Mouse (Mus musculus) limb, embryonic 14.5 days (tissue): ENCODE data around the gene Klrd1. TPM values are rescaled to one million over a fixed set of nuclear protein-coding genes. Genes with fewer than 3 reads are reported as not detected.

ENCODE experiments used
- ATAC-seq: fragments of 200-750 bp; cut with Nextera tagmentation; 2 replicates; pipeline ENCODE4 v1.8.0; 2017; ENCODE audit warnings: low read depth, moderate number of reproducible peaks, moderate TSS enrichment; ENCODE audit not compliant: low FRiP score
- DNase-seq: peaks from one replicate; pipeline ENCODE4 v3.0.0-alpha.2; 2015; ENCODE audit warnings: low spot score
- H3K27ac ChIP-seq: fragments of 300-500 bp; sonication (generic); replicated peaks from 2 replicates; pipeline ENCODE4 v1.5.1; 2014; ENCODE audit warnings: low read depth, mild to moderate bottlenecking, low read length, moderate library complexity, mixed read lengths
- H3K27me3 ChIP-seq: fragments of 300-500 bp; sonication (generic); 2 replicates; pipeline ENCODE4 v1.6.1; 2014; ENCODE audit warnings: low read length, mixed read lengths; ENCODE audit not compliant: control insufficient read depth, insufficient read depth
- H3K36me3 ChIP-seq: fragments of 300-500 bp; sonication (generic); 2 replicates; pipeline ENCODE4 v1.6.1; 2014; ENCODE audit warnings: mild to moderate bottlenecking, low read length, moderate library complexity, mixed read lengths; ENCODE audit not compliant: control insufficient read depth, insufficient read depth
- H3K4me1 ChIP-seq: fragments of 300-500 bp; sonication (generic); 2 replicates; pipeline ENCODE4 v1.6.1; 2014; ENCODE audit warnings: antibody characterized with exemption, low read length, mixed read lengths; ENCODE audit not compliant: control insufficient read depth, insufficient read depth
- H3K4me2 ChIP-seq: fragments of 300-500 bp; sonication (generic); replicated peaks from 2 replicates; pipeline ENCODE4 v1.6.1; 2014; ENCODE audit warnings: low read depth, mild to moderate bottlenecking, low read length, moderate library complexity; ENCODE audit not compliant: severe bottlenecking
- H3K4me3 ChIP-seq: fragments of 300-500 bp; sonication (generic); replicated peaks from 2 replicates; pipeline ENCODE4 v1.5.1; 2014; ENCODE audit warnings: low read length
- H3K9ac ChIP-seq: fragments of 300-500 bp; sonication (generic); 2 replicates; pipeline ENCODE4 v1.6.1; 2014; ENCODE audit warnings: mild to moderate bottlenecking, low read depth, low read length, moderate library complexity; ENCODE audit not compliant: severe bottlenecking
- H3K9me3 ChIP-seq: fragments of 300-500 bp; sonication (generic); 2 replicates; pipeline ENCODE4 v1.6.1; 2016; ENCODE audit warnings: low read length; ENCODE audit not compliant: control insufficient read depth
- POLR2A ChIP-seq: fragments of 200-500 bp; IDR thresholded peaks from 2 replicates; pipeline ENCODE4 v1.8.0; 2012; ENCODE audit warnings: inconsistent platforms, mild to moderate bottlenecking, moderate library complexity, borderline replicate concordance; ENCODE audit not compliant: insufficient read depth, insufficient read length; ENCODE audit errors: extremely low read depth
- WGBS: fragments of 180-500 bp; shearing (Covaris S2); extraction: QIAGEN DNeasy Blood & Tissue Kit; methylation state at CpG from one replicate; pipeline ENCODE4 v1.1.7; 2014; 5-methylcytosine and 5-hydroxymethylcytosine counted together
- polyA plus RNA-seq, 2 experiments: library from polyadenylated mRNA; depleted of rRNA in 1 of 2; stranded (reverse) in 1 of 2; unstranded in 1 of 2; fragments of >200 nt; fragmentation: Nextera tagmentation in 1 of 2; extraction: Ambion mirVana in 1 of 2; gene quantifications; 2 replicates each; pipeline versions ENCODE4 v1.2.1 to v1.2.3; 2012 to 2014

The Klrd1 gene
- polyA plus RNA-seq, 2 experiments = 0.24 TPM; not detected in 1

DNA sequence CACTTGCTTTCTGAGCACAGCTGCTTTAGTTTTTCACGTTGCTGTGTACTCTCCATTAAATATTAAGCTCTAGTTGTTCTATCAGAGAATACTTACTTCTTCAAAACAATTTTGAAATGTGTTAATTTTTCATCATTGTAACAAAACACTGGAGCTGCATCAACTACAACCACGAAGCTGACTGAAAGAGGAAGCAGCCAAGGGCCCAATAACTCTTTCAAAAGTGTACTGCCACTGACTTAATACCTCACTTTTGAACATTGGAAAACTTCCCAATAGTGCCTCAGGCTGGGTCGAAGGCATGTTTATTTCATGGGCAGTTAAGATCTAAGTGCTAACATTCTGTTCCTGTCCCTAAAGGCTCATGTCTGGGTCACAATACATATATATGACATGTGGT lies 43.6 kb upstream of the Klrd1 start:
- no peaks in the 10 kb centered on the region for H3K9me3 ChIP-seq
- no peak for TF ChIP-seq POLR2A
- ATAC-seq (no peak), DNase-seq (no peak)
- H3K9ac ChIP-seq = no peak overlapping the region
- H3K27ac ChIP-seq = no peak overlapping the region
- 61% methylated on average over 3 of the region's 3 CpGs for whole genome bisulfite sequencing
- no peak overlapping the region for H3K4me3 ChIP-seq
- H3K4me2 ChIP-seq = no peak overlapping the region
- no peaks in the 10 kb centered on the region for H3K27me3 ChIP-seq
- no peaks in the 10 kb centered on the region for H3K36me3 ChIP-seq
- H3K4me1 ChIP-seq = no peaks in the 10 kb centered on the region

GRCm38 (mm10) chr6:129557298-129558023 lies 34.1 kb upstream of the Klrd1 start:
- DNase-seq (no peak), ATAC-seq (no peak)

GRCm38 (mm10) chr6:129558946-129559640 lies 32.5 kb upstream of the Klrd1 start:
- H3K9me3 ChIP-seq = no peaks in the 10 kb centered on the region
- no peaks in the 10 kb centered on the region for H3K36me3 ChIP-seq
- no peak for TF ChIP-seq POLR2A
- no peaks in the 10 kb centered on the region for H3K27me3 ChIP-seq
- H3K4me3 ChIP-seq = no peak overlapping the region
- ATAC-seq (peak; percentile 60; the same call in 1 of the 2 replicates), DNase-seq (peak; percentile 53)
- H3K27ac ChIP-seq = no peak overlapping the region
- no peaks in the 10 kb centered on the region for H3K4me1 ChIP-seq
- no peak overlapping the region for H3K9ac ChIP-seq
- WGBS = 19% methylated on average over 12 of the region's 12 CpGs
- no peak overlapping the region for H3K4me2 ChIP-seq

More at GRCm38 (mm10) chr6:129557298-129558023, 34.1 kb upstream of the Klrd1 start:
- Histone ChIP-seq H3K27ac (no peak overlapping the region), H3K36me3 (no peaks in the 10 kb centered on the region), H3K4me3 (no peak overlapping the region), H3K27me3 (no peaks in the 10 kb centered on the region), H3K9ac (no peak overlapping the region), H3K4me2 (no peak overlapping the region), H3K4me1 (no peaks in the 10 kb centered on the region), H3K9me3 (no peaks in the 10 kb centered on the region)
- TF ChIP-seq POLR2A = no peak

DNA sequence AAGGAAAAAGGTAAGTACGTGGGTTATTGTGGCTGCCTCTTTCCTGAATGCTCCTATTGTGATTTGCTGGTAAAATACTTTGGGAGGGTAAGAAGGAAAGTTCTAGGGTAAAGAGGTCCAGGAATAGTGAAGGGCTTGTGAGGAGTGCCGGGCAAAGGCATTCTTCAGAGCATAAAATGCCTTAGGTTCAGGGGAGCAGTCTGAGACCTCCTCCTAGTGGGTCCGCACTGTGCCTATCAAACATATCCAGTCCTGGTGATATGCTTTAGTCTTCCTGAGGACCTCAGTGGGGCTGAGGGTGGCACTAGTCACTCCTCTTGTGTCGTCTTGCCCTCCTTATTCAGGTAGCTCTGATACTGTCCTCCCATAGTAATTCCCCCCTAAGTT lies 31.9 kb upstream of the Klrd1 start:
- Histone ChIP-seq H3K36me3 (no peaks in the 10 kb centered on the region), H3K4me3 (no peak overlapping the region), H3K9ac (no peak overlapping the region), H3K9me3 (no peaks in the 10 kb centered on the region), H3K4me2 (no peak overlapping the region), H3K4me1 (no peaks in the 10 kb centered on the region), H3K27me3 (no peaks in the 10 kb centered on the region), H3K27ac (no peak overlapping the region)
- DNase-seq (no peak), ATAC-seq (no peak)
- TF ChIP-seq POLR2A = no peak
- 60% methylated on average over 4 of the region's 4 CpGs for WGBS

- no peaks in the 10 kb centered on the region for H3K36me3 ChIP-seq
- H3K9me3 ChIP-seq = no peaks in the 10 kb centered on the region
- ATAC-seq (no peak), DNase-seq (no peak)
- no peak overlapping the region for H3K27ac ChIP-seq
- H3K4me2 ChIP-seq = no peak overlapping the region
- TF ChIP-seq POLR2A = no peak
- no peak overlapping the region for H3K9ac ChIP-seq
- H3K4me3 ChIP-seq = no peak overlapping the region
- 89% methylated on average over 2 of the region's 2 CpGs for WGBS
- no peaks in the 10 kb centered on the region for H3K27me3 ChIP-seq
- no peaks in the 10 kb centered on the region for H3K4me1 ChIP-seq
Measured at GRCm38 (mm10) chr6:129565257-129565656, 26.3 kb upstream of the Klrd1 start.
